In genomic region chr4:87863212-87863611, GRCm38 (mm10) we compare ENCODE assay signal across 23 mouse cellular contexts.
DNase-seq lines count a peak whose midpoint lies in the region; ATAC-seq and TF ChIP-seq lines count a peak whose summit lies in the region.
"Had no signal": no experiment of that assay in that cellular context is flagged by ENCODE, and none has a peak within 500 bp of the region (broad histone marks: within the 10 kb centered on the region; RNA-seq: fewer than 3 reads in every experiment).

No protein-coding gene starts in this region.

- peak; percentile 36; the same call in 1 of the 2 replicates for ATAC-seq in G1E (ENCODE audit: extremely low read depth, insufficient number of reproducible peaks, low FRiP score, poor library complexity, severe bottlenecking)
- peak; percentile 69; the same call in 1 of the 2 replicates for ATAC-seq in granulocyte monocyte progenitor cell, adult 5-6 weeks (replicated peaks; ENCODE audit: poor library complexity, severe bottlenecking)
- peak; percentile 41 for ATAC-seq in megakaryocyte progenitor cell, adult 5-6 weeks (replicated peaks; ENCODE audit: poor library complexity)
- ATAC-seq: CD4-positive, CD25-positive, alpha-beta regulatory T cell, adult 4 months; forebrain, embryonic 13.5 days; forebrain, embryonic 15.5 days; forebrain, postnatal 0 days had no signal

- no peak for DNase-seq in G1E (ENCODE audit: low spot score)
- DNase-seq in MEL-GATA-1-ER (ENCODE audit: extremely low read depth, low read depth), result peak; percentile 24
- no peak for DNase-seq in adrenal gland, postnatal 25 days
- no peak for DNase-seq in cerebellum, adult 18-20 months
- no peak for DNase-seq in heart, adult 11 months
- DNase-seq: adrenal gland, adult 2 months; adrenal gland, postnatal 10 days; adrenal gland, postnatal 36 days; B cell, adult 2 months; cerebellum, adult 11-12 months; cerebellum, adult 8-10 months; cerebellum, adult 9-11 months; cerebellum, postnatal 14 days; cerebellum, postnatal 36 days; forebrain, postnatal 0 days had no signal

- no peak for TF ChIP-seq CTCF in G1E (IDR thresholded peaks at IDR 0.05; ENCODE audit: low read depth, low read length)

- H3K36me3 ChIP-seq in G1E (replicated peaks), result peaks cover 5% of the 10 kb centered on the region

- no peak overlapping the region for H3K4me3 ChIP-seq in G1E (ENCODE audit: low read depth, low read length)
- H3K4me3 ChIP-seq: embryonic facial prominence, embryonic 10.5 days; embryonic facial prominence, embryonic 12.5 days; forebrain, embryonic 13.5 days; forebrain, embryonic 15.5 days had no signal

- H3K9me3 ChIP-seq in G1E (replicated peaks), result no peaks in the 10 kb centered on the region
- H3K9me3 ChIP-seq: embryonic facial prominence, embryonic 10.5 days; embryonic facial prominence, embryonic 12.5 days; forebrain, embryonic 13.5 days; forebrain, embryonic 15.5 days had no signal

- peaks cover 41% of the 10 kb centered on the region for H3K4me1 ChIP-seq in G1E (ENCODE audit: insufficient read depth, low read depth, low read length)

- no peaks in the 10 kb centered on the region for H3K27me3 ChIP-seq in G1E (ENCODE audit: insufficient read depth, low read length)
- H3K27me3 ChIP-seq: CH12.LX; embryonic facial prominence, embryonic 12.5 days; forebrain, embryonic 13.5 days; forebrain, embryonic 15.5 days had no signal
